Mouse (Mus musculus) spleen, adult 18-20 months (tissue): Measurements from ENCODE around the gene Bub1b.

Experiments used
- DNase-seq, 2 experiments: peaks; one replicate each; pipeline ENCODE4 v3.0.0; 2022; ENCODE audit warnings: mixed read lengths in 2 of 2

The Bub1b gene

DNA sequence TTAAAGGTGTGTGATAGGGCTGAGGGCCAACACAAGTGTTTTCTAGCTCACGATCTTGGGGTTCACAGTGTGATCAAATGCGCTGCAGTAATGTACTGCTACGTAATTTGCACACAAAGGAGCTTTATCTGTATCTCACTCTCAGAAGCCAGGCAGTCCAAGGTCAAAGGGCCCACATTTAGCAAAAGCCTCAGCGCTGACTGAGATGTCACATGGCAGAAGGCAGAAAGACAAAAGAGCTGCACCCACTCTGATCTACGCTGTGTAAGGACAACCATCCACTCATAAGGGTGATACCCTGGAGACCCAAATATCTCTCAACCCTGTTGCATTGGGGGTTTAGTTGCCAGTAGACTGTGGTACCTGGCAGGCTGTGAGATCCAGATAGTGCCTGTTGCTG is 69.2 kb downstream of the Bub1b start:
- no peak for DNase-seq

DNA sequence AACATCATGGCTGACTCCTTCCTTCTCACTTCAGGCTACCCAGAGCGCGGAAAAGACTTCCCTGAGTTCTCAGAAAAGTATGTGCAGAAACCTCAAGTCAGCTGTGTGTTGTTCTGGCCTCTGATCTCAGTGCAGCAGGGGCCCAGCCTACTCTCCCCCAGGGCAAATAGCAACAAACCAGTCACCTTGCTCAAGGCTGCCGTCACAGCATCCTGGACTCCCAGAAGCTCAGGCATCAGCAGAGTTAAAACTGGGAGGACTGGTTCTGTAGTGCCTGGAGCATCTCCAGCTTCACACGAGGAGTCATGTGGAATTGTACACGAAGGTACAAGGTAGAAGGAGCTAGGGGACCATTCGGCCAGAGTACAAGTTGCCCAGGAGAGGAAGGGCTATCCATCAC is 71.2 kb downstream of the Bub1b start:
- DNase-seq, result no peak

DNA sequence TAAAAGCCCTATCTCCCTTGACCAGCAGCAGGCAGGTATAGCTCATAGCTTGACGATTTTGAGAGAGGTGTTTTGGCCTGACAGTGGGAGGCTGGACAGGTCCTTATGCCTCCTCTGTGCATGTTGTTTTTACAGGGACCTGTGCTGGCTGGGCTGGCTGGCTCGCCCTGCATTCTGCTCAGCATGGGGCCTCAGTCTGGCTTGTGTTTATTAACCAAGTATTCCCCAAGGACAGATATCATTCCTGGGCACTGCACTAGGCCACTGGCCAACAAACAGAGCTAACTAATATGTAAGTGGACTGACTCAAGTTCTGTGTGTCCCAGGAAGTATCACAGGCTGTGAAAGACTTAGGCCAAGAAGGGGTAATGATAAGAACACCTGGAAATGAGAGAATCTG is 71.8 kb downstream of the Bub1b start:
- no peak for DNase-seq

DNA sequence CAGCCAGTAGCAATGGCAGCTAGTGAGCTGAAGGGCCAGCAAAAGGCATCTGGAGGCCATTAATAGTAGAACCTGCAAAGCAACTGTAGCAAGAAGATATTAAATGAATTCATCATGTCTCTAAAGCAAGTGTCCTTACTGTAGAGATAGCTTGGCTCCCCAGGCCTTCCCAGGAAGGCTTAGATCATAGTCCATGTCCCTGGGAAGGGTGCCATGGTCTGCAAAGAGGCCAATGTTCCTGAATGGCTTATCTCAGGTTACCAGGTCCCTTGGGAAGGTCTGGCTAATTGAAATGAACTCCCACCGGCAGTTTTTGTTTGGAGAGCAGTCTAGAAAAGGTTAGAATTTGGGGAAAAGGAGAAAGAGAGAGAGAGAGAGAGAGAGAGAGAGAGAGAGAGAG is 73.7 kb downstream of the Bub1b start:
- no peak for DNase-seq

DNA sequence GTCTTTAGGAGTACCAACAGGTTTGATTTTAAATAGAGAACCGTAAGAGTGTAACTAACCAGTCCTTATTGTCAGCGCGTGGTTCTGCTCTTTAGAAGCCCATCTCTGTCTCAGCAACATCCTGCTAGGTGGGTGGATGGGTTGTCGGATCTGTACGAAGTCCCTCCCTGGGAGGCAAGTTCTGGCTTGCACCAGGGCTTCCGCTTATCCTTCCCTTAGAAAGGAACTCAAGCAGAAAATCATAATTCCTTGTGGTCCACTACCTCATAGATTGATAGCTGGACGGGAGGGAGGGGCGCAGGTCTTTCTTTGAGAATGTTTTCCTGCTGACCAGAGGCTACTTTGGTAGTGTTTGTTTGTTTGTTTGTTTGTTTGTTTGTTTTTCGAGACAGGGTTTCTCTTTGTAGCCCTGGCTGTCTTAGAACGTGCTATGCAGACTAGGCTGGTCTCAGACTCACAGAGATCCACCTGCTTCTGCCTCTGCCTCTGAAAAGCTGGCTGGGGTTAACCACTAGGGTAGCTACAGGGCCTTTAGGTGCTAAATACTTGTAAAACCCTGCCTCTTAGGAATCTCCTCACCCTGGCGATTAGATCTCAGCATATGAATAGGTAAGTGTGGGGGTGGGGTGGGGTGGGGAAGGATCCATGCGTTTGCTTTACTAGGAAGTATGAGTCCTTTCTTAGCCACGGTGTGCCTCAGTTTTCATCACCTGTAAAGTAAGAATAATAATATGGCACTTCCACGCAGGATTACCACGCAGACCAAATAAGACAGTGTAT is 75.9 kb downstream of the Bub1b start:
- DNase-seq, result no peak

DNA sequence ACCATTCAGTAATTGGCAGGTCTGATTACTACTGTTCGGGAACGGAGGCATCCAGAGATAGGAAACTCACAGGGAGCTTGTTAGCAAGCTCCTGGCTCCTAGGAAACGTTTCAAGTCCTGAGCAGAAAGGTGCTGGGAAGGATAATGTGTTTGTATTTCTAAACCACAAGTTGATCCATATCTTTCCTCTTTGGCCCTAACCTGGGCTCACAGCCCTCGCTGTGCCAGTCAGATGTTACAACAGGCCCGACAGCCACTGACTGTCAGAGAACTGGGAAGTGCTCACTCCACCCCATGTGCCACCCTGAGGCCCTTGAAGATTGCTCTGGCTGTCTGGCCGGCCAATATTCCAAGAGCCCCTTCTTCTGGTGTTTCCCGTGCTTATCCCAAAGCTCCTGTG is 76.5 kb downstream of the Bub1b start:
- DNase-seq, result no peak

DNA sequence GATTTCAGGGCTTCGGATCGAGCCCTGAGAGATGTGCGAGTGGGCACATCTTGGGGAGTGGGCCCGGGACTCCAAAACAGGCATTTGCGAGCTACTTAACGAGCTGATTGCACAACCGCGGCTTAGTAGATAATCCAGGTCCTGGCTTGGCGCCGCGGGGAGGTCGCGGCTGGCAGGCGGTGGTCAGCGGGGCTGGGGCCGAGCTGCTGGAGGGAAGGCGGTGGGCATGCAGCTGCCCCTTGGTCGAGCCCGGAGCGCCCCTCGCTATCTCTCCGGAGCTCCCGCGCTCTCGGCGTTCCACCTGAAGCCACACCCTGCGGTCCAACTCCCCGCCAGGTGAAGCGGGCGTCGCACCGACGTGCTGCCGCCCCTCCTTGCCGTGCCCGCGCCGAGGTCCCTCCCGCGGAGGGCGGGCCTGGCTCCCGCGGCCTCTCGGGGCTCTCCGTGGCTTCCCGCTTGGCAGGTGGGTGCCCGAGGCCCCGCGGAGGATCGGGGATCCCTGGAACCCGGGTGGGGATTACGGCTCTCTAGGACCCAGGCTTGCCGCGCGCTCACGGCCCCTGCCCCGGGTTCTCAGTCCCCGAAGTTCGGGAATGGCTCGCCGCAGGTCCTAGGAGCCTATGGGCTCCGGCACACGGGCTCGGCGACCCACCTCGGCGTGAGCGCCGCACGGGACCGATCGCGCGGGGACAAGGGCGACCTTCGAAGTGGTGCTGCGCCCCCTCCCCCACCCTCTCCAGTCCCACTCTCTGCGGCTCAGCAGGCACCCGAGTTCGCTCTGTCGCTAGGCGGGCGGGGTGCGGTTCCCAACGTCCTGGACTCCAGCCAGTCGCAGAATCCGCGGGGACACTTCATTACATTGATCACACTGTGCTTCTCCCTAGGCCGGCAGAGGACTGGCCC is 79.1 kb downstream of the Bub1b start:
- no peak for DNase-seq

DNA sequence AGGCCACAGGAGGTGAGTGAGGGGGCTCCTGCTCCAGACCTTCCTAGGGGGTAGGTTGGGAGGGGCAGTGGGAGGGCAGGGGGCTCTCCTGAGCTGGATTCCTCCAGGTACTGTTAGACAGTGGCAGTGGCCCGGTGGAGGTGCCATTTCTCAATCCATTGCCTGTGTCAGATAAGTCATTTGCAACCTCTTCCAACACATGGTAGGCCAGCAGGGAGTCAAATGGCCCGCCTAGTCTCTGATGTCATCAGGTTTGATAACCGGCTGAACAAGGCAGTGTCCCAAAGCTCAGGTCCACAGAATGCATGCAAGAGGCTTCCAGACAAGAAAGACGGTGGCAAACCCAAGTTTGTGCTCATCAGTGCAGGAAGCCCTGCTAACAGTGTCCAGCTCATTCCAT is 79.8 kb downstream of the Bub1b start:
- DNase-seq, result no peak

DNA sequence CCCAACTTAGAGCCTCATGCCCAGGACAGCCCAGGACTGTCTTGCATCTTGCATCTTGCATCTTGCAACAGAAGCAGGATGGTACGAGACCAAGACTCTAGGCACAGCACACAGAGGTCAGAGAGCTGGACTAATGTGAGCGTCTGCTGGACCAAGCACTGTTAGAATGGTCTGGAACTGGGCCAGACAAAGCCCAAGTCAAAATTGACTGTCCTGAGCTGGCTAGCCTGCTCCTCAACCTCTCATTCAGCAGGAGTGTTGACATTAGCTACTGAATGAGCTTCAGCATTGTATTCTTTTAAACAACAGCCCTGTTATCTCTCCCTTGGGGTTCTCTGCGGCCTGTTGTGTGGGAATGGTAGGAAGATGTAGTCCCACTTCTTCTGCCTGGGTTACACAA is 81.6 kb downstream of the Bub1b start:
- DNase-seq, result no peak

DNA sequence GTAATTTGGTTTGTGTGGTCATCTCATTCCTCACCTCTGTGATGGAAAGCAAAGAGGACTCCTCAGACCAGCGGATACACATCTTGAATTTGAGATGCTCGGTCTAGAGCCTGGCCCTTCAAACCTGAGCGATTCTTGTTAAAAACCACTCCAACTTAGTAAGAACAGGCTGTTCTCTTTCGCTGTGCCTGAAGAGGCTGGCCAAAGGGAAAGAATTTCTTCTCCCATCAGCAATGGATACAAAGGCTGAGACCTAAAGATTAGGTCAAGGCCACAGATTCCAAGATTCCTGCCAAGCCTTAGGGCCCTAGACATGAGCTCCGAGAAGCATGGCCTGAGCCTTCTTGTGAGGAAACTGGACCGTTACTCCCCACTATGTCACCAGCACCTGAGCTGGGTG is 82.9 kb downstream of the Bub1b start:
- no peak for DNase-seq

DNA sequence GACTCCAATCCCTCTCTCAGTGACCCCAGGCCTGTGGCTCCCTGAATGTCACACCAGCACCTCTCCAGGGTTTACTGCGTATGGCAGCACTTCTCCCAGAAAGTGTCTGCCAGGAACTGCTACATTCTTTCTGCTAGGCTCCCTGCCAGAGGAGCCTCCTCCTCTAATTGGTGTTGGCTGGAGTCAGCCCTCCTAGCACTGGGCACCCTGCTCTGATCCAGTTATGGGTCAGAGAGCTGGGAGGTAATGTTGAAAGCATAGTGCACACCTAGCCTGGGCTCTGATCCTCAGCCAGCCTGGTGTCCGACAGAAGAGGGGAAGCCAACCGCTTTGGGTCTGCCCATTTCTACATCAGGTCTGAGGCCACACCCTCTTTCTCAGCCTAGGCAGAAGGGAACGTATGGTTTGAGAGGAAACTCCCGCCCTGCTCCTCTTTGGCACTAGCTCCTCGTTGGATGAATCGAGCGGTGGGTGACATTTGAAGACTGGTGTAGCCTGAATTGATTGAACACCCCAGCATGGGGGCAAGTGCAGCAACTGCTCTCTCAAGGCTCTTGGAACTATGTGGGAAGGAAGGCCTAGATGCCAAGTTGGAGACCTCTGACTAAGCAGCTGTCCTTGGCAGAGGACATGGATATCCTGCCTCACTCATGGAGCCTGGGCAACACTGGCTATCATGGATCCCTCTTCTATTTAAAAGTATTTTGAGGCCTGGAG is 84.7 kb downstream of the Bub1b start:
- DNase-seq, result no peak

DNA sequence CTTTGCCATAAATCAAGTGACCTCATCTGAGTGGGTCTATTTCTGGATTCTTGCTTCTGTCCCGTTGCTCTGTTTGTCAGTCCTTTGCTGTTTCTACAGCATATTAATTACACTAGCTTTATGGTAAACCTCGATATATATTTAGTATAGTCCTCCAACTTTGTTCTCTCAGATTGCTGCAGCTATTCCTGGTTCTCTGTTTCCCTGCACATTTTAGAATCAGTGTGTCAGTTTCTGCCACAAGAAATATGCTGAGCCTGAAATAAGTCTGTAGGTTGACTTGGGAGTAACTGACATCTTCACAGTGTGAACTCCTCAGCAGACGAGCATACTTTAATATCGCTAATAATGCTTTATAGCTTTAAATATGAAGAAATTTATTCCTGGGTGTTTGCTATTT is 87.1 kb downstream of the Bub1b start:
- no peak for DNase-seq

DNA sequence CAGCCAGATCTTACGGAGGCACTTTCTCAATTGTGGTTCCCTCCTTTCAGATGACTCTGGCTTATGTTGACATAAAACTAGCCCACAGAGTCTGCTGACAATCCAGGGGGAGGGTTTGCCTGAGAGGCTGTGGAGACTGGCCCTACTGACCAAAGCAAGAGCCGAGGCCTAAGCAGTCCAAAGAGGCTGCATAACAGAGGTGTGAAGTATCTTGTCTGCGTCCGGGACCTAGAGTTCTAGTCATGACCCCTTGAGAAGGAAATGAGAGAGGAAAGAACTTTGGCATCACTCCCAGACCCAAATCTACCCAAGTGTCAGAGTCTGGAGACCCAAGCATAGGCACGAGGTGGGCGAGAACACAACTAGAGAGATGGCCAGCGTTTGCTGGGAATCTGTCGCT is 88.7 kb downstream of the Bub1b start:
- no peak for DNase-seq

DNA sequence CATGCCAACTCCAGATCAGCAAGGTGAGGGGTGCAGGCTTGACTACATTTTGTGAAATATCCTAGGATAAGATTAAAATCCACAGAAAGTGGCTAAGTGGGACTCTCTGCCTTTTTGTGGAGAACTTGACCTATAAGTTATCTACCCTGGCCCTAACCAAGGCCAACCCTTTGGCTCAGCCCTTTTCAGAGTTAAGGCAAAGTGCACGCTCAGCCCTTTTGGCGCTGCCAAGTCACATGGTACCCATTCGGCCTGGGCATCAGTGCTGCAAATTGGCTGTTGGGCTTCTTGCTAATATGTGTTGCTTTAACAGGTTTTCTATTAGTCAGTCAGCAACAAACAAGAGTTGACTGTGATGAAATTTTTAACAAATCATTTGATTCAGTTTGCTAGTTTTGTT is 89.8 kb downstream of the Bub1b start:
- no peak for DNase-seq

DNA sequence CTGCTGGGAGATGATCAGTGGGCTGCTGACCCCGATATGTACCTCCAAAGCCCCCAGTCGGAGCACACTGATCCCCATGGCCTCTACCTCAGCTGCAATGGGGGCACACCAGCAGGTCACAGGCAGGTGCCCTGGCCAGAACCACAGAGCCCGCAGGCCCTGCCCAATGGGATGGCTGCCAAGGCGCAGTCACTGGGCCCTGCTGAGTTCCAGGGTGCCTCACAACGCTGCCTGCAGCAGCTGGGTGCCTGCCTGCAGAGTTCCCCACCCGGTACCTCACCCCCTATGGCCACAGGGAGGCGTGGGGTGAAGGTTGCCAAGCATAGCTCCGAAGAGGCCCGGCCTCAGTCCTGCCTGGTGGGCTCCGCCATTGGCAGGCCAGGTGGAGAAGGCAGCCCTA is 91.9 kb downstream of the Bub1b start:
- no peak for DNase-seq
